28 mouse cellular contexts compared by ENCODE assay signal in the genomic region with DNA sequence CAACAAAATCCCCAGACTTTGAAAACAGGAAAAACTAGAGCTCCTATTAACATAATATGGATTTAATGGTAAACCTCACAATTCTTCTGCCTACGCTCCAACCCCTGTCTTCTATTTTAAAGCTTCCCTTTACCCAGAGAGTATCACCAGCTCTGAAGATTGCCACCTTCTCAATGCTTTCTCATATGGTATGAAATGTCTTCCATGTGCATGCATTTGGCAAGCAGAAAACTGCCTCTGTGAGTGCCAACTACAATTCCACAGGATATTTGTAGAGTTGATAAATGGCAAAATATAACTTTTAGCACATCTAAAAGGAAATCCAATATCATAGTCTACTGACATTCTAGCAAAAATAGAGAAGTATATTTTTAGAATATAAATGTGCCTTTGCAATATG.
DNase-seq lines count a peak whose midpoint lies in the region; ATAC-seq and TF ChIP-seq lines count a peak whose summit lies in the region.
"Had no signal": no experiment of that assay in that cellular context is flagged by ENCODE, and none has a peak within 500 bp of the region (broad histone marks: within the 10 kb centered on the region; RNA-seq: fewer than 3 reads in every experiment).

No protein-coding gene starts in this region.

- WGBS in forebrain, postnatal 0 days, result 80% methylated on average over 1 of the region's 1 CpGs
- 88% methylated on average over 1 of the region's 1 CpGs for WGBS in forebrain, embryonic 15.5 days

- no peak for TF ChIP-seq CTCF in forebrain, postnatal 0 days (IDR thresholded peaks at IDR 0.05; ENCODE audit: low read depth)

- no peak overlapping the region for H3K27ac ChIP-seq in forebrain, postnatal 0 days (ENCODE audit: low read depth, low read length)
- H3K27ac ChIP-seq in forebrain, embryonic 15.5 days (replicated peaks), result no peak overlapping the region
- H3K27ac ChIP-seq: heart, adult 2 months; hindbrain, embryonic 13.5 days; layer of hippocampus, adult 2 months; limb, embryonic 12.5 days; liver, embryonic 15.5 days; midbrain, embryonic 10.5 days had no signal

- ATAC-seq in forebrain, postnatal 0 days, result peak; percentile 56
- no peak for ATAC-seq in forebrain, embryonic 15.5 days (replicated peaks)
- no peak for ATAC-seq in inflammation-experienced regulatory T-cells, adult 6 months
- ATAC-seq: intestine, postnatal 0 days; midbrain, embryonic 16.5 days; Patski had no signal

- H3K9ac ChIP-seq in forebrain, postnatal 0 days, result no peak overlapping the region
- H3K9ac ChIP-seq in forebrain, embryonic 15.5 days (replicated peaks), result no peak overlapping the region
- H3K9ac ChIP-seq: heart, embryonic 12.5 days; hindbrain, embryonic 13.5 days; limb, embryonic 12.5 days; liver, embryonic 15.5 days; lung, embryonic 14.5 days had no signal

- DNase-seq in forebrain, postnatal 0 days, result peak; percentile 62
- DNase-seq in layer of hippocampus, adult 9-11 months, result peak; percentile 11
- no peak for DNase-seq in layer of hippocampus, postnatal 25 days (ENCODE audit: extremely low spot score in 1 of 2, low spot score in 1 of 2)
- peak; percentile 53 to 68 for DNase-seq in right cerebral cortex, postnatal 10 days (ENCODE audit: low spot score in 2 of 2)
- no peak for DNase-seq in right cerebral cortex, postnatal 4 days
- peak; percentile 62 for DNase-seq in telencephalon, adult 2 months (ENCODE audit: low read depth, low spot score)
- DNase-seq: adrenal gland, postnatal 25 days; cerebellum, adult 2 months; cerebellum, postnatal 14 days; heart, adult 2 months; heart, postnatal 4 days; kidney, adult 9 months; kidney, postnatal 10 days; lung, embryonic 14.5 days; lung, postnatal 14 days; thymus, postnatal 4 days had no signal

- no peaks in the 10 kb centered on the region for H3K36me3 ChIP-seq in forebrain, postnatal 0 days (ENCODE audit: insufficient read depth)
- H3K36me3 ChIP-seq in forebrain, embryonic 15.5 days, result no peaks in the 10 kb centered on the region
- H3K36me3 ChIP-seq: heart, embryonic 12.5 days; hindbrain, embryonic 13.5 days; limb, embryonic 12.5 days; liver, embryonic 15.5 days; midbrain, embryonic 10.5 days had no signal

- no peaks in the 10 kb centered on the region for H3K27me3 ChIP-seq in forebrain, postnatal 0 days (ENCODE audit: insufficient read depth, low read length)
- no peaks in the 10 kb centered on the region for H3K27me3 ChIP-seq in forebrain, embryonic 15.5 days
- H3K27me3 ChIP-seq: heart, embryonic 12.5 days; hindbrain, embryonic 13.5 days; limb, embryonic 12.5 days; liver, embryonic 15.5 days; Patski had no signal

- no peak overlapping the region for H3K4me2 ChIP-seq in forebrain, postnatal 0 days (ENCODE audit: low read depth)
- H3K4me2 ChIP-seq in forebrain, embryonic 15.5 days (replicated peaks), result no peak overlapping the region
- H3K4me2 ChIP-seq: heart, embryonic 12.5 days; hindbrain, embryonic 13.5 days; limb, embryonic 12.5 days; liver, embryonic 15.5 days; lung, embryonic 14.5 days had no signal

- no peaks in the 10 kb centered on the region for H3K9me3 ChIP-seq in forebrain, postnatal 0 days (ENCODE audit: low read length)
- H3K9me3 ChIP-seq in forebrain, embryonic 15.5 days, result no peaks in the 10 kb centered on the region
- H3K9me3 ChIP-seq: heart, embryonic 12.5 days; hindbrain, embryonic 13.5 days; limb, embryonic 12.5 days; liver, embryonic 15.5 days; midbrain, embryonic 10.5 days had no signal

- H3K4me3 ChIP-seq in forebrain, postnatal 0 days (ENCODE audit: low read depth, low read length), result no peak overlapping the region
- H3K4me3 ChIP-seq in forebrain, embryonic 15.5 days, result no peak overlapping the region
- H3K4me3 ChIP-seq: erythroblast, embryonic 14.5 days; heart, adult 2 months; heart, embryonic 12.5 days; hindbrain, embryonic 13.5 days; layer of hippocampus, adult 2 months; limb, embryonic 12.5 days; liver, embryonic 15.5 days; midbrain, embryonic 10.5 days had no signal

- no peaks in the 10 kb centered on the region for H3K4me1 ChIP-seq in forebrain, postnatal 0 days (ENCODE audit: insufficient read depth)
- H3K4me1 ChIP-seq in forebrain, embryonic 15.5 days, result no peaks in the 10 kb centered on the region
- H3K4me1 ChIP-seq: heart, embryonic 12.5 days; hindbrain, embryonic 13.5 days; limb, embryonic 12.5 days; liver, embryonic 15.5 days; midbrain, embryonic 10.5 days had no signal

Comparison
In these comparisons a context has a peak if more than half of its experiments do, and no peak if none do; other contexts are left out.
1. DNase-seq: peak in forebrain, postnatal 0 days (single experiment), layer of hippocampus, adult 9-11 months (single experiment), right cerebral cortex, postnatal 10 days (2 of 2) and telencephalon, adult 2 months (single experiment); none in layer of hippocampus, postnatal 25 days (0 of 2) and right cerebral cortex, postnatal 4 days (single experiment).